Mouse (Mus musculus): ENCODE results near the gene Foxp1.

GRCm38 (mm10) chr6:99096776-99097166 is 425.8 kb downstream of the Foxp1 start:
- no peak for TF ChIP-seq CTCF (IDR thresholded peaks at IDR 0.05; ENCODE audit: borderline replicate concordance, control insufficient read depth, extremely low read depth, insufficient read depth, low read length, poor library complexity)
- TF ChIP-seq POLR2A (IDR thresholded peaks at IDR 0.05; ENCODE audit: control insufficient read depth, extremely low read depth, insufficient read depth, low read length, poor library complexity), result no peak
